Mouse (Mus musculus) hindbrain, postnatal 0 days (tissue): ENCODE data around the gene Lrfn1. TPM values are rescaled to one million over a fixed set of nuclear protein-coding genes. Genes with fewer than 3 reads are reported as not detected.
A peak's percentile ranks its signal among the peaks of the same experiment; 100 is the strongest.

ENCODE experiments used
- ATAC-seq: fragments of 200-750 bp; cut with Nextera tagmentation; 2 replicates; pipeline ENCODE4 v1.8.0; 2017; ENCODE audit warnings: mild to moderate bottlenecking, moderate TSS enrichment, moderate library complexity
- DNase-seq: peaks from one replicate; pipeline ENCODE4 v3.0.0-alpha.2; 2015; ENCODE audit warnings: low spot score
- H3K27ac ChIP-seq: fragments of 300-500 bp; sonication (generic); 2 replicates; pipeline ENCODE4 v1.5.1; 2014; ENCODE audit warnings: mild to moderate bottlenecking
- H3K27me3 ChIP-seq: fragments of 300-500 bp; sonication (generic); 2 replicates; pipeline ENCODE4 v1.6.1; 2014; ENCODE audit warnings: low read length, mixed read lengths; ENCODE audit not compliant: insufficient read depth
- H3K36me3 ChIP-seq: fragments of 300-500 bp; sonication (generic); 2 replicates; pipeline ENCODE4 v1.6.1; 2014; ENCODE audit warnings: low read length, mixed read lengths; ENCODE audit not compliant: insufficient read depth
- H3K4me1 ChIP-seq: fragments of 300-500 bp; sonication (generic); 2 replicates; pipeline ENCODE4 v1.6.1; 2014; ENCODE audit warnings: antibody characterized with exemption, low read length, mixed read lengths; ENCODE audit not compliant: insufficient read depth
- H3K4me2 ChIP-seq: fragments of 300-500 bp; sonication (generic); 2 replicates; pipeline ENCODE4 v1.6.1; 2014; ENCODE audit warnings: low read depth, mild to moderate bottlenecking, low read length, moderate library complexity, mixed read lengths
- H3K4me3 ChIP-seq: fragments of 300-500 bp; sonication (generic); 2 replicates; pipeline ENCODE4 v1.5.1; 2014; ENCODE audit warnings: low read length
- H3K9ac ChIP-seq: fragments of 300-500 bp; sonication (generic); replicated peaks from 2 replicates; pipeline ENCODE4 v1.6.1; 2014; ENCODE audit warnings: mild to moderate bottlenecking, low read length, moderate library complexity, mixed read lengths
- H3K9me3 ChIP-seq: fragments of 300-500 bp; sonication (generic); 2 replicates; pipeline ENCODE4 v1.6.1; 2016; ENCODE audit warnings: low read length, mixed read lengths
- CTCF ChIP-seq: IDR thresholded peaks from 2 replicates; pipeline ENCODE4 v1.5.1; 2016; ENCODE audit warnings: antibody characterized with exemption, control low read depth, low read depth
- WGBS: fragments of 180-500 bp; shearing (Covaris S2); extraction: QIAGEN DNeasy Blood & Tissue Kit; methylation state at CpG from one replicate; pipeline ENCODE4 v1.1.7; 2014; 5-methylcytosine and 5-hydroxymethylcytosine counted together
- polyA plus RNA-seq: library from polyadenylated mRNA; unstranded; fragments of >200 nt; fragmentation: Nextera tagmentation; extraction: Ambion mirVana; gene quantifications from 2 replicates; pipeline ENCODE4 v1.2.1, GENCODE M21; 2015
- total RNA-seq: library from RNA; depleted of rRNA; stranded (reverse); fragments of >200 nt; gene quantifications from 2 replicates; pipeline ENCODE4 v1.2.3, GENCODE M21; 2014

The Lrfn1 gene
- total and polyA plus RNA-seq, 2 experiments from 2014 or later, result 18.0 to 140 TPM

GRCm38 (mm10) chr7:28482854-28483253 lies 31.1 kb downstream of the Lrfn1 start:
- ATAC-seq, result no peak
- H3K4me3 ChIP-seq, result no peak overlapping the region
- WGBS, result 88% methylated on average over 11 of the region's 11 CpGs
- no peak overlapping the region for H3K9ac ChIP-seq
- 0 out of 2 replicates have a peak, but pooled peaks cover under 1% of the 10 kb centered on the region for H3K4me1 ChIP-seq
- H3K9me3 ChIP-seq, result no peaks in the 10 kb centered on the region
- no peak for TF ChIP-seq CTCF
- DNase-seq, result no peak
- H3K27me3 ChIP-seq, result no peaks in the 10 kb centered on the region
- H3K36me3 ChIP-seq, result no peaks in the 10 kb centered on the region
- no peak overlapping the region for H3K27ac ChIP-seq
- H3K4me2 ChIP-seq, result no peak overlapping the region

DNA sequence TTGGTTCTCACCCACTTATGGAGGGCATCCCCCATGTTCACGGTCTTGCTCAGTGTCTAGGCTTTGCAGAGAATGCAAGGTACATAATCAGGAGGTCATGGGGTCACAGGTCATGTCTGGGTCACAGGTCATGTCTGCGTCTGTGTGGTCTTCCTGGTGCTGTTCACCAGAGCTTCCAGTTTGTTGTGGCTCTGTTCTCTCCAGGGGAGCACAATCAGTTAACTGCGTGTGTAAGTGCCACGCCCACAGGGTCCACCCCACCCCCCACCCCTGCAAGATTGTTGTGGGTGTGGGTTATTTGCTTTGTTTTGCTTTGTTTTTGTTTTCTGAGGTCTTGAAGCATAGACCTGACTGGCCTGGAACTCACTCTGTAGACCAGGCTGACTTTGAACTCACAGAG lies 32.4 kb downstream of the Lrfn1 start:
- no peak overlapping the region for H3K9ac ChIP-seq
- H3K4me1 ChIP-seq, result 0 out of 2 replicates have a peak, but pooled peaks cover 7% of the 10 kb centered on the region
- H3K4me2 ChIP-seq, result no peak overlapping the region
- WGBS, result 21% methylated on average over 4 of the region's 4 CpGs
- DNase-seq (no peak), ATAC-seq (no peak)
- no peaks in the 10 kb centered on the region for H3K27me3 ChIP-seq
- H3K36me3 ChIP-seq, result no peaks in the 10 kb centered on the region
- no peak overlapping the region for H3K4me3 ChIP-seq
- no peak overlapping the region for H3K27ac ChIP-seq
- H3K9me3 ChIP-seq, result no peaks in the 10 kb centered on the region
- no peak for TF ChIP-seq CTCF

DNA sequence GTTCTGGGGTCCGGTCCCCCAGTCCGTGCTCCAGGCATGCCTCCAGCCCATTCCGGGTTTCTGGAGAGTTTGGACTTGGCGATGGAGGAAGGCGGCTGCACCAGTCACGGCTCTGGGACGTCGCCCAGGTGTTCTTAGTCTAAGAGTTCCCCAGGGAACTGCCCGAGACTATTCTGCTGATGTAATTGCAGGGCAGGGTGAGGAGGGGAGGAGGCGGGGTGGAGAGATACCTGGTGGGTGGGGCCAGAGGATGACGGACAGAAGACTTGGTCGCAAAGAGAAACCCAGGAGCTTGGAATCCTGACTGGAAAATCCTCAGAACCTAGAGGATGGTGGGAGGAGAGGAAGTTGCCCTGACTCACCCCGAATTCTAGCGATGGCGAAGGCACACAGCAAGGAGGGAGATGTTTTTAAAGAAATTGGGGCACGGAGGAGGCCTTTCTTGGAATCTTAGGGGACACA lies 36.3 kb downstream of the Lrfn1 start:
- TF ChIP-seq CTCF, result no peak
- WGBS, result 5% methylated on average over 16 of the region's 16 CpGs
- peak overlapping the region; percentile 58 for H3K4me2 ChIP-seq
- H3K27me3 ChIP-seq, result no peaks in the 10 kb centered on the region
- H3K27ac ChIP-seq, result no peak overlapping the region
- ATAC-seq (peak; percentile 32; the same call in 1 of the 2 replicates), DNase-seq (peak; percentile 42)
- H3K9me3 ChIP-seq, result no peaks in the 10 kb centered on the region
- peak overlapping the region; percentile 31 for H3K4me3 ChIP-seq
- H3K36me3 ChIP-seq, result no peaks in the 10 kb centered on the region
- H3K9ac ChIP-seq, result peak overlapping the region; percentile 40
- 0 out of 2 replicates have a peak, but pooled peaks cover 7% of the 10 kb centered on the region for H3K4me1 ChIP-seq

GRCm38 (mm10) chr7:28490410-28490809 lies 38.6 kb downstream of the Lrfn1 start:
- Histone ChIP-seq H3K27me3 (no peaks in the 10 kb centered on the region), H3K9me3 (no peaks in the 10 kb centered on the region), H3K27ac (no peak overlapping the region), H3K4me1 (0 out of 2 replicates have a peak, but pooled peaks cover 7% of the 10 kb centered on the region), H3K4me3 (no peak overlapping the region), H3K36me3 (no peaks in the 10 kb centered on the region), H3K9ac (no peak overlapping the region), H3K4me2 (peak overlapping the region; percentile 26)
- DNase-seq (peak; percentile 77), ATAC-seq (0 out of 2 replicates have a peak, but pooled peaks have one; percentile 58)
- 4% methylated on average over 10 of the region's 10 CpGs for WGBS
- peak; percentile 68 for TF ChIP-seq CTCF

DNA sequence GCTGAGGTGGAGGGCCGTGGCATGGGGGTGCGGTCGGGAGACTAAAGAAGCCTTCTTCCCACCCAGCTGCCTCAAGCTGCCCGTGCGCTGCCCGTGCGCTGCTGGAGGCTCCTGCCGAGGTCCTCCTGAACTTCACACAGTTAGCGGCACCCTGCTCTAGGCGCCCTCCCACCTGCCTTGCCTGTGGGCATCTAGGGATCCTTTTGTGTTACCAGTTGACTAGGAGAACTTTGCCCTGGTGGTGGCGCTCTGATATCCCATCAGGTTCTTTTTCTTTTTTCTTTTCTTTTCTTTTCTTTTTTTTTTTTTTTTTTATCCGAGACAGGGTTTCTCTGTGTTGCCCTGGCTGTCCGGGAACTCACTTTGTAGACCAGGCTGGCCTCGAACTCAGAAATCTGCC lies 39.1 kb downstream of the Lrfn1 start:
- WGBS, result 49% methylated on average over 14 of the region's 14 CpGs
- H3K36me3 ChIP-seq, result no peaks in the 10 kb centered on the region
- 0 out of 2 replicates have a peak, but pooled peaks cover 7% of the 10 kb centered on the region for H3K4me1 ChIP-seq
- no peak overlapping the region for H3K9ac ChIP-seq
- no peaks in the 10 kb centered on the region for H3K27me3 ChIP-seq
- H3K27ac ChIP-seq, result no peak overlapping the region
- peak overlapping the region; percentile 26 for H3K4me2 ChIP-seq
- peak; percentile 8; the same call in 1 of the 2 replicates for TF ChIP-seq CTCF
- H3K4me3 ChIP-seq, result no peak overlapping the region
- ATAC-seq (no peak), DNase-seq (no peak)
- no peaks in the 10 kb centered on the region for H3K9me3 ChIP-seq

GRCm38 (mm10) chr7:28492310-28492709 lies 40.5 kb downstream of the Lrfn1 start:
- no peak for TF ChIP-seq CTCF
- no peaks in the 10 kb centered on the region for H3K36me3 ChIP-seq
- WGBS, result 94% methylated on average over 8 of the region's 8 CpGs
- DNase-seq, result no peak
- H3K9ac ChIP-seq, result no peak overlapping the region
- H3K27ac ChIP-seq, result no peak overlapping the region
- H3K27me3 ChIP-seq, result no peaks in the 10 kb centered on the region
- no peak for ATAC-seq
- H3K4me3 ChIP-seq, result no peak overlapping the region
- 0 out of 2 replicates have a peak, but pooled peaks cover 7% of the 10 kb centered on the region for H3K4me1 ChIP-seq
- no peak overlapping the region for H3K4me2 ChIP-seq
- H3K9me3 ChIP-seq, result no peaks in the 10 kb centered on the region

DNA sequence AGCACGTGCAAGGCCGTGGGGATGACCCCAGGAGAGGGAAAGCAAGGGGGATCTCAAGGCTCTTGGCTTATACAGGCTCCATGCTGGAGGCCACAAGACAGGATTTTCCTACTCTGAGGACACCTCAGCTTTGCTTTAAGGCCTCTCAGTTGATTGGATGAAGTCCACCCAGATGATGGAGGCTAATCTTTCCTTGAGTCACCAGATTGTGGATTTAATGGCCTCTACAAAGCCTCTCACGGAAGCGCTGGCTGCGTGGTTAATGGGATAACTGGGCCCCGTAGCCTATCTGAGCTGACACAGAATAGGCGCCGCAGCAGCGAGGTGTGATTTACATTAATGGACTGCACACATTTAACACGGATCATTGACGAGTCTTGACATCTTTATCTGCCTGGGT lies 43.6 kb downstream of the Lrfn1 start:
- 70% methylated on average over 11 of the region's 11 CpGs for WGBS
- no peak for DNase-seq
- Histone ChIP-seq H3K4me3 (no peak overlapping the region), H3K4me2 (no peak overlapping the region), H3K4me1 (no peaks in the 10 kb centered on the region), H3K36me3 (no peaks in the 10 kb centered on the region), H3K27ac (no peak overlapping the region), H3K27me3 (no peaks in the 10 kb centered on the region), H3K9ac (no peak overlapping the region), H3K9me3 (no peaks in the 10 kb centered on the region)
- ATAC-seq, result no peak
- no peak for TF ChIP-seq CTCF
